Mouse (Mus musculus): ENCODE data around the gene Lonp2. TPM values are rescaled to one million over a fixed set of nuclear protein-coding genes. Genes with fewer than 3 reads are reported as not detected.

Lonp2 gene
- polyA plus RNA-seq, 1 experiment from 2014 or later: 106 TPM

DNA sequence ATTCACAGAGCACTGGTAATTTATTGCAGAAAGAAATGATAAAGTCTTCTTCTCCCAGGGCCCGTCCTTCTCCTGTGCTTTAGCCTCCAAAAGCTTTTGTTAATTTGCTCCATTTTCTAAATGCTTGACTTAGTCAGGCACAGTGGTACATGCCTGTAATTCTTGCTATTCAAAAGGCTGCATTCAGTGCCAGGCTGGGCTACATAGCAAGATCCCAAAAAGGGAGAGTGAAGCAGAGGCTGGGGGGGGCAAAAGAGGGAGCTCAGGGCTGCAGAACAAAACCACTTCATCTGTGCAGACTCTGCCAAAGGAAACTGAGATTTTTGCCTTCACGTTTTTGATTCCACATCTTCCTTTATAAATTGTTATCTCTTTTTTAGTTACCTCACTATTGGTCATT, 28.7 kb downstream of the Lonp2 start:
- CTCF ChIA-PET: interaction anchor here (1.3 kb wide), 1 partner anchor 13 kb away, joined by 4 read pairs; no protein-coding TSS in a partner anchor
- TF ChIP-seq CTCF (IDR thresholded peaks at IDR 0.05): no peak
- POLR2A ChIA-PET: interaction anchor here (0.8 kb wide), 1 partner anchor 23 kb away, joined by 3 read pairs; no protein-coding TSS in a partner anchor
- in situ Hi-C loops (cut with MboI; ENCODE audit: low pct_unique_long_range_greater_than_20kb): no loop called here
- DNase-seq (ENCODE audit: low read depth, low spot score) (no peak), ATAC-seq (no peak)
- H3K27me3 ChIP-seq: no peaks in the 10 kb centered on the region

DNA sequence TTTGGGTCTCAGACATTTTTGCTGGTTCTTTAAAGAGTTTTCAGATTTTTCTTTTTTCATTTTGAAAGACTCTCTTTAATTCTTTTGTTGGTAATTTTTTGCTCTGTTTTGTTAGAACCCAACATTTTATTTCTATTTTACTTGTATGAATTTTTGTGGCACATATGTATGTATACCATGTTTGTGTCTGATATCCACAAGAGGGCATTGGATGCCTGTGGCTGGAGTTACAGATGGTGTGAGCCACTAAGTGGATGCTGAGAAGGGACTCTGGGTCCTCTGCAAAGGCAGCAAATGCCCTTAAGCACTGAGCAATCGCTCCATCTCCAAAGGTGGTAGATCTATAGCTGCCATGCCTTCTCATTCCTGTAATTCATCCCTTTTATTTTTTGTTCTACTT, 30.7 kb downstream of the Lonp2 start:
- TF ChIP-seq CTCF (IDR thresholded peaks at IDR 0.05): peak; percentile 11
- no peak for DNase-seq (ENCODE audit: low read depth, low spot score)
- CTCF ChIA-PET: interaction anchor here (0.9 kb wide), 1 partner anchor 254 kb away, joined by 5 read pairs; no protein-coding TSS in a partner anchor
- POLR2A ChIA-PET: interaction anchor here (0.6 to 0.9 kb wide), 2 partner anchors 17 to 261 kb away, joined by 3 read pairs; no protein-coding TSS in a partner anchor
- ATAC-seq: no peak
- in situ Hi-C loops (cut with MboI; ENCODE audit: low pct_unique_long_range_greater_than_20kb): no loop called here
- no peaks in the 10 kb centered on the region for H3K27me3 ChIP-seq

DNA sequence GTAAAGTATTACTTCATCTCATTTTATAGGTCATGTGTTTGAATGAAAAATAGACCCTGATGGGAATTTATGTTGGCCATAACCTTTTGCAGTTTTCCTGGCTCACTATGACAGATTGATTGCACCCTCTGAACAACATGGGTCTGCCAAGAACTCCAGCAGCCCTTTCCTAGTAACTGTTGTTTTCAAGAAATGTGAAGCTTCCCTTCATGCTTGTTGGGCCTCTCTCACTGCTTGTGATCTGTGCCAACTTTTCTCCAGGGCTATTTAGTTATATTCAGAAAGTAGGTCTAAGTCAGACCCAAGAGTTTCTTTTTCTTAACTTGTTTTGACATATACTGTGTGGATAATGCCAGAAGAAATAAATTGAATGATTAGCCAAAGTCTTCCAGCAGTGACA, 44.9 kb downstream of the Lonp2 start:
- CTCF ChIA-PET: interaction anchor here (2.0 kb wide), 1 partner anchor 8 kb away, joined by 8 read pairs; no protein-coding TSS in a partner anchor
- DNase-seq (ENCODE audit: low read depth, low spot score) (no peak), ATAC-seq (no peak)
- H3K27me3 ChIP-seq: no peaks in the 10 kb centered on the region
- POLR2A ChIA-PET: no interaction called here
- no peak for TF ChIP-seq CTCF (IDR thresholded peaks at IDR 0.05)
- in situ Hi-C loops (cut with MboI; ENCODE audit: low pct_unique_long_range_greater_than_20kb): no loop called here

DNA sequence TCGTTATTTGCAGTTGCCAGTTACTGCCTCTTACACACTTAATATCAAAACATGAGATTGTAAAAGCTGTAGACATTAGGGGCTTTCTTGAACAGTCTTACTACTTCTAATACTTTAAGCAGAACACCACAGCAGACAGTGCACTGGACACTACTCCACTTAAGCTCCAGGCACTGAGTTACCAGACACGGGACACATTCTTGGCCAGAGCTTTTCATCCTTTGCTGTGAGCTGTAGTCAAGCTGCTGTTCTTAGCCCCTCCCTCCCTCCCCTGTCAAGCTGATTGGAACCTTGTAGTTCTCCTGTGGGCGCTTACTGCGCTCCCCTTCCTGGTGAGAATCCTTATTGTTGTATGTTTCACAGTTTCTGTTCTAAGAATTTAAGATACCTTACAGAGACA, 45.4 kb downstream of the Lonp2 start:
- DNase-seq (ENCODE audit: low read depth, low spot score) (no peak), ATAC-seq (no peak)
- TF ChIP-seq CTCF (IDR thresholded peaks at IDR 0.05): no peak
- POLR2A ChIA-PET: no interaction called here
- H3K27me3 ChIP-seq: no peaks in the 10 kb centered on the region
- CTCF ChIA-PET: no interaction called here
- in situ Hi-C loops (cut with MboI; ENCODE audit: low pct_unique_long_range_greater_than_20kb): no loop called here

DNA sequence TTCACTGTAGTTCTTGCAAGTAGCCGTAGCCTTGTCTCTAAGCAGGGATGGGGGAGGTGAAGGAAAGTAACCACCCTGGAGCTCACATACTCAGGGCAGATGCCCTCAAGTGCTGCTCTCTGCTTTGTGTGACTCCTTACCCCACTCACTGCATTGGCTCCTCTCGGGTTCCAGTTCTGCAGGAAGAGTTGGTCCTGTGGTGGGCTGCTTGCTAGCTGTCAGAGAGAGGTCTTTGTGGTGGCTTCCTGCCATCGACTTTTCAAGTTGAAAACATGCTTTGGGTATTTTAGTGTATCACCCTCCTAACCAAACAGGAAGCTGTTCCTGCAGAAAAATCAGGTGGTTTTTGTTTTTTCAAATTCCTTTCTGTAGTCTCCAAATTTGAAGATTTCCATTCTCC, 62.8 kb downstream of the Lonp2 start:
- TF ChIP-seq CTCF (IDR thresholded peaks at IDR 0.05): no peak
- ATAC-seq: no peak
- no peaks in the 10 kb centered on the region for H3K27me3 ChIP-seq
- ChIA-PET CTCF (interaction anchor here (0.9 to 1.1 kb wide), 2 partner anchors 10 to 21 kb away, joined by 3 to 4 read pairs; no protein-coding TSS in a partner anchor), POLR2A (no interaction called here)
- DNase-seq (ENCODE audit: low read depth, low spot score): no peak
- in situ Hi-C loops (cut with MboI; ENCODE audit: low pct_unique_long_range_greater_than_20kb): no loop called here

DNA sequence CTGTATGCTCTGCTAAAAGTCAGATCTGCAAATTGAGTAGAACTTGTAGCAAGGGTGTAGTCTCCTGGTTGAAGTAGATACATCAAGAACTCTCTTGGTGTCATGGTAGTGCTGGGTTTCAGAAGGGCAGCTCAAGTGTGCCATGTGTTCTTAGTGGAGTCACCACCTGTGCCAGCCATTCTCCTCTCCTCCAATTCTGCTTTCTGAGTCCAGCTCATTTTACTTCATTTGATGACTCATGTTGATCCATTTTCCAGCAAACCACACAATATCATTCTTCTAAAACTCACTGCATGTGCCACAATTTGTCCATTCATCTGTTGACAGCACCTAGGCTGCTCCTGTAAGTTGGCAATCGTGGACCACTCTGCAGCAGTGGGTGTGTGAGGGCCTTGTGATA, 68.3 kb downstream of the Lonp2 start:
- no peak for TF ChIP-seq CTCF (IDR thresholded peaks at IDR 0.05)
- in situ Hi-C loops (cut with MboI; ENCODE audit: low pct_unique_long_range_greater_than_20kb): no loop called here
- DNase-seq (ENCODE audit: low read depth, low spot score): no peak
- ATAC-seq: no peak
- no peaks in the 10 kb centered on the region for H3K27me3 ChIP-seq
- CTCF ChIA-PET: no interaction called here
- POLR2A ChIA-PET: no interaction called here

DNA sequence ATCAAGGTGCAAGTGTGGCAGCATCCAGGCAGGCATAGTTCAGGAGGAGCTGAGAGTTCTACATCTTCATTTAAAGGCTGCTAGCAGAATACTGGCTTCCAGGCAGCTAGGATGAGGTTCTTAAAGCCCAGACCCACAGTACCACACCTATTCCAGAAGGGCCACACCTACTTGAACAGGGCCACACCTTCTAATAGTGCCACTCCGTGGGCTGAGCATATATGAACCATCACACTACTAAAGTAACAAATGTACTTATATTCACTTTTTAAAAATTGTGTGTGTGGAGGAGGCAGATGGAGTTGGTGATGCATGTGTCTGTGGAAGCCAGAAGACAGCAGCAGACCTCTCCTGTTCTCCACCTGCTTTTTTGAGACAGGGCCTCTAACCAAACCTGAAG, 70.2 kb downstream of the Lonp2 start:
- CTCF ChIA-PET: no interaction called here
- no peaks in the 10 kb centered on the region for H3K27me3 ChIP-seq

DNA sequence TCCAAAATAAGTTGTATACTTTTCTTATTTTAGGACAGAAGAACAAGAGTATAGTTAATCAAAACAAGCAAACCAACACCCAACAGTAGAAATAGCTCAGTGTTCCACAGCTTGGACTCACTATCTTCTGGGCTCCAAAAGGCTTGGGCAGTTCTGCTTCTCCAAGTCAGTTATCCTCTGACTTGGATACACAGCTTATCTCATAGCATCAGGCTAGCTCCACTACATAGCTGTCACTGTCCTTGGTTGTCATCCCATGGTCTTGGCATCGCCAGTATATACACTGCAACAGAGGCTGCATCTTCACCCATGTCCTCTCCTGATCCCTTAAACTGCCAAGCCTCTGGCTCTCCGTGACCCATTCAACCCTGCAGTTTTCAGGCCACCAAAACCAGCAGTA, 71.9 kb downstream of the Lonp2 start:
- no peak for TF ChIP-seq CTCF (IDR thresholded peaks at IDR 0.05)
- in situ Hi-C loops (cut with MboI; ENCODE audit: low pct_unique_long_range_greater_than_20kb): no loop called here
- no peaks in the 10 kb centered on the region for H3K27me3 ChIP-seq
- ATAC-seq (no peak), DNase-seq (ENCODE audit: low read depth, low spot score) (no peak)
- POLR2A ChIA-PET: no interaction called here
- CTCF ChIA-PET: no interaction called here

More for the DNA sequence above, 70.2 kb downstream of the Lonp2 start:
- DNase-seq (ENCODE audit: low read depth, low spot score): no peak
- TF ChIP-seq CTCF (IDR thresholded peaks at IDR 0.05): no peak
- POLR2A ChIA-PET: no interaction called here
- no peak for ATAC-seq
- in situ Hi-C loops (cut with MboI; ENCODE audit: low pct_unique_long_range_greater_than_20kb): no loop called here

DNA sequence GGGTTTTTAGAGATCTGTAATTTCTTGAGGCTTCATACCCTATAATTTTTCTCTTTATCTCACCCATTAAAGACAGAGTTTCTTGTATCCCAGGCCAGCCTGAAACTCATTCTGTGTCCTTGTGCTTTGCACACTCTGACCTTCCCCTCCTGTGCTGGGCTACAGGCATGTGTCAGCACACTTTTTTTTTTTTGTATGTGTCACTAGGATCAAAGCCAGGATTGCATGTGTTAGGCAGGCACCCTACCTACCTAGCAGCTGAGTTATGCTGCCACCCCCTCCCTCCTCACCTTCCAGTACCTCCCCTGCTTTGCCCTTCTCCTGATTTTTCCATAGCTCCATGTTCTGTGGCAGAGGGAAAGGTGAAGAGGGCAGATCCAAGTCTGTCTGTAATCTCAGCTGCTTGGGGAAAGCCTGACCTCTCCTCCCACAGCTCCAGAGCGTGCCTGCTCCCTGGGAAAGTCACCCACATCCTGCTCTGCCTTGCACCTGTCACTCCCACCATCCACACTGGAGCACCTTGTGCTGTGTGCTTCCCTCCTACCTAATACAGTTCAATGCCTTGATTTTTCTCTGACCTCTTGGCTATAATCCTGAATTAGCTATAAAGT, 75.1 kb downstream of the Lonp2 start:
- POLR2A ChIA-PET: no interaction called here
- in situ Hi-C loops (cut with MboI; ENCODE audit: low pct_unique_long_range_greater_than_20kb): no loop called here
- TF ChIP-seq CTCF (IDR thresholded peaks at IDR 0.05): no peak
- no peaks in the 10 kb centered on the region for H3K27me3 ChIP-seq
- no peak for ATAC-seq
- no peak for DNase-seq (ENCODE audit: low read depth, low spot score)
- CTCF ChIA-PET: interaction anchor here (0.9 to 1.7 kb wide), 4 partner anchors 14 to 203 kb away, joined by 3 to 7 read pairs (median 4); no protein-coding TSS in a partner anchor

DNA sequence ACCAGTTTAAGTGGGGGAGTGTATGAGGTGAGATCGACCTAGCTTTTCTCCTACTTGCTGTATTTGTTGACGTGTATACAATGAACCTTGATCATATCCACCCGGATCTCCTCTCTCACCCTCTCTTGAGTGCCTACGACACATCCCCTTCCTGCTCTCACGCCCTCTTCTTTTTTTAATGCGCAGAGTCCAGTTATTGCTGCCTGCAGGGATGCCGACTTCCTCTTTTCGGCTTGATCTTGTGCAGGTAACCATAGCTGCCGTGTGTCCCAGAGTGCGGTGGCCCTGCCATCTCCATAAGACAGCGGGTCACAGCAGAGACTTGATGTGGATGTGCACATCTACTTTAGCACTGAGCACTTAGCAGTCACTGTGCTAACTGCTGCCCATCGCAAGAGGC, 75.6 kb downstream of the Lonp2 start:
- DNase-seq (ENCODE audit: low read depth, low spot score) (no peak), ATAC-seq (no peak)
- TF ChIP-seq CTCF (IDR thresholded peaks at IDR 0.05): no peak
- CTCF ChIA-PET: interaction anchor here (0.9 to 1.7 kb wide), 3 partner anchors 14 to 23 kb away, joined by 3 to 7 read pairs (median 3); no protein-coding TSS in a partner anchor
- in situ Hi-C loops (cut with MboI; ENCODE audit: low pct_unique_long_range_greater_than_20kb): no loop called here
- POLR2A ChIA-PET: no interaction called here
- no peaks in the 10 kb centered on the region for H3K27me3 ChIP-seq

DNA sequence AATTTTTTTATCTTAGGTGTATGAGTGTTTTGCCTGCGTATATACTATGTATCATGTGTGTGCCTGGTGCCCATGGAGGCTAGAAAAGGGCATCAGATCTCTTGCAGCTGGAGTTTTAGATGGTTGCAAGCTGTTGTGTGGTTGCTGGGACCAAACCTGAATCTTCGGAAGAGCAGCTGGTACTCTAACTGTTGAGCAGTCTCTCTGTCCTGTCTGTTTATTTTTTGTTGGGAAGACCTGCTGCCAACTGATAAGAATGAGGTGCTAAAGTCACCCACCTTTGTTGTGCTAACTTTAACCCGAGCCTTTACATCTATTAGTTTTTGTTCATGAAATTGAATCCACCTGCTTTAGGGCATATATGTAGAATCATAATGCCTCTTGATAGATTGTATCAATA, 78.6 kb downstream of the Lonp2 start:
- DNase-seq (ENCODE audit: low read depth, low spot score) (no peak), ATAC-seq (no peak)
- POLR2A ChIA-PET: no interaction called here
- CTCF ChIA-PET: no interaction called here
- TF ChIP-seq CTCF (IDR thresholded peaks at IDR 0.05): no peak
- in situ Hi-C loops (cut with MboI; ENCODE audit: low pct_unique_long_range_greater_than_20kb): no loop called here
- H3K27me3 ChIP-seq: no peaks in the 10 kb centered on the region
